Mouse (Mus musculus) heart, postnatal 0 days (tissue): Measurements from ENCODE around the gene Tob1.

Experiments used
- CTCF ChIP-seq: IDR thresholded peaks from 2 replicates; pipeline ENCODE4 v1.5.1; 2016; ENCODE audit warnings: antibody characterized with exemption, control low read depth, low read depth
- EP300 ChIP-seq: IDR thresholded peaks from 2 replicates; pipeline ENCODE4 v1.6.1; 2016; ENCODE audit warnings: antibody characterized with exemption, low read depth

GRCm38 (mm10) chr11:94255733-94256132 lies 44.5 kb downstream of the Tob1 start:
- no peak for TF ChIP-seq EP300
- no peak for TF ChIP-seq CTCF
